Mouse (Mus musculus) bone marrow macrophage, adult 2 months (primary cell): Measurements from ENCODE around the gene Lztfl1. TPM values are rescaled to one million over a fixed set of nuclear protein-coding genes. Genes with fewer than 3 reads are reported as not detected.
"Not testable (repeated sequence)": the region's sequence is repeated elsewhere in the genome, so short reads cannot be mapped to it uniquely, and the experiment has no call there.

Experiments used
- H3K27ac ChIP-seq: 2 replicates; pipeline ENCODE4 v1.5.1; 2012; ENCODE audit warnings: low read depth, low read length; ENCODE audit not compliant: insufficient read depth
- H3K4me1 ChIP-seq: 2 replicates; pipeline ENCODE4 v1.6.1; 2012; ENCODE audit warnings: low read length; ENCODE audit not compliant: control insufficient read depth, insufficient read depth
- H3K4me3 ChIP-seq: 2 replicates; pipeline ENCODE4 v1.5.1; 2012; ENCODE audit warnings: mild to moderate bottlenecking, low read length, moderate library complexity; ENCODE audit not compliant: insufficient read depth
- CTCF ChIP-seq: IDR thresholded peaks from 2 replicates; pipeline ENCODE4 v1.5.1; 2012; ENCODE audit warnings: low read depth, mild to moderate bottlenecking, low read length, moderate library complexity
- POLR2A ChIP-seq: IDR thresholded peaks from 2 replicates; pipeline ENCODE4 v1.6.1; 2012; ENCODE audit warnings: mild to moderate bottlenecking, low read depth, low read length, borderline replicate concordance
- polyA plus RNA-seq: library from polyadenylated mRNA; stranded (reverse); fragments of >200 nt; gene quantifications from 2 replicates; pipeline ENCODE4 v1.2.4, GENCODE M21; 2012; ENCODE audit not compliant: missing spikeins, insufficient read depth, insufficient read length

Gene Lztfl1
- polyA plus RNA-seq, 1 experiment, result 34.7 TPM

DNA sequence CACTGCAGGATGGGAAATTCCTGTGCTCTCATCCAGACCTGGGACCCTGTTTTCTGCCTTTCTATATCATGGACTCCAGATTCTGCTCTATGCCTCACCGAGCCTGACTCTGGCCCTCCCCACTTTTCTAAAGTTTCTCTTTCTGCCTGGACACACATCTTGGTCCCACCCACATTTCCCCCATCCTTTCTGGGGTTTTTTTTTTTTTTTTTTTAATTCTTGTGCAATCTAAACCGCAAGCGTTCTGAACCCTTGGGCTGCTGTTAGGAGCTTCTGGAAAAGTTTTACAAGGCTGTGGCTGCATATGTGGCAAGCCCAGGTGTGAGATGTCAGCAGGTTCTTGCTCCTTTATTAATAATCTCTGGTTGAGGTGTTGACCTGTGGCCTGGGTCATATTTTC, 33.8 kb downstream of the Lztfl1 start:
- no peak overlapping the region for H3K4me3 ChIP-seq
- H3K27ac ChIP-seq, result no peak overlapping the region
- TF ChIP-seq CTCF (no peak), POLR2A (no peak)
- H3K4me1 ChIP-seq, result peaks cover 20% of the 10 kb centered on the region

DNA sequence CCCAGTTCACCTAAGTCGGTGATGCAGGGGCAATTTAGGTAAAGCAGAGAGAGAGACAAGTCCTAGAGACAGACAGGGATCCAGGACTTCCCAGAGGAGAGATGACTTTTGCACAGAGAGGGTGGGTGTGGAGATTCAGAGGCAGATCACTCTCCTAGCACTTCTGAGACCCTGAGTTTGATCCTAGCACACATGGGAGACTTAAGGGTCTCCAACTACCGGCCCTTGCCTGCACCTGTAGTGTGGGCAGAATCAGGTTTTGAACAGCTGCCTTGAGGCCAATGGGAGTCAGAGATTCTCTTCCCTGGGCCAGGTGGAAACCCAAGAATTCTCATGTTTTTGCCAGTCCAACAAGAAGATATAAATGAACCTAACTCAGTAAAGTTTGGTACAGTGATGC, 38.3 kb downstream of the Lztfl1 start:
- TF ChIP-seq CTCF (no peak), POLR2A (no peak)
- H3K4me3 ChIP-seq, result no peak overlapping the region
- H3K4me1 ChIP-seq, result peaks cover 19% of the 10 kb centered on the region
- H3K27ac ChIP-seq, result no peak overlapping the region

DNA sequence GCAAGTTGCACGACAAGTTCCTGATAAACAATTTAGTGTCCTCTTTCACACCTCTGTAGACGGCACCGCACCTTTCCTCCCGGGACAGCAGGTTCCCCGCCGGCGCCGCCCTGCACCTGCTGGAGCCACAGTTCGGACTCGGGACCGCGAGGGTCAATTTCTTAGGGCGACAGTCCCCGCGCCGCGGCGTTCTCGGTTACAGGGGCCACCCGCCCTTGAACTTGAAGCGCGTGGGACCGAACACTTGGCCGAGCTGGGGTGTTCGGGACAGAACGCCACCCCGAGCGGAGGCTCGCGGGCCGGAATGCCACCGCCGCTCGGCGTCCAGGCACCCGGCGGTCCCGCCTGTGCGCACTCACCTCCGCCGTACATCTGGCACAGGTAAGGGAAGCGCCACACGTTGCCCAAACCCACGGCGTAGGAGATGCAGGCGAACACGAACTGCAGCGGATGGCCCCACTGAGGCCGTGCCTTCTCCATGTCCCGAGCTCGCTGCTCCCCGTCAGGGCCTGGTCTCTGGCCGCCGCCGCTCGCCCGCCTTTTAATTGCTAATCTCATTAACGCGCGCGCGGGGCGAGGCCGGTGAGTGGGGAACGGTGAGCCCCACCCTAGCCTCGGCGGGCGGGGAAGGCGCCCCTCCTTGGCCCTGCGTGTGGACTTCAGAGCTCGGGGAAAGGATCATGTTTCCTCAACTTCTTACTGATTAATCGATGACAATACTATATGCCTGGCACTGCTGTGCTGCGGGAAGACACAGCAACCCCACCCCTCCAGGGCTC, 39.0 kb downstream of the Lztfl1 start, which contains the start of the genes Ccr9 and Slc6a20a:
Gene Ccr9 (plus strand): TSS at position 113 of the 779 bp plus-strand sequence.
Gene Slc6a20a (minus strand): TSS at position 559 of the 779 bp plus-strand sequence.
- no peak for TF ChIP-seq CTCF
- no peak for TF ChIP-seq POLR2A
- no peak within 1 kb of the TSS for H3K27ac ChIP-seq
- H3K4me1 ChIP-seq, result peaks cover 14% of the 10 kb centered on the region
- peak within 1 kb of the TSS; percentile 58 for H3K4me3 ChIP-seq

DNA sequence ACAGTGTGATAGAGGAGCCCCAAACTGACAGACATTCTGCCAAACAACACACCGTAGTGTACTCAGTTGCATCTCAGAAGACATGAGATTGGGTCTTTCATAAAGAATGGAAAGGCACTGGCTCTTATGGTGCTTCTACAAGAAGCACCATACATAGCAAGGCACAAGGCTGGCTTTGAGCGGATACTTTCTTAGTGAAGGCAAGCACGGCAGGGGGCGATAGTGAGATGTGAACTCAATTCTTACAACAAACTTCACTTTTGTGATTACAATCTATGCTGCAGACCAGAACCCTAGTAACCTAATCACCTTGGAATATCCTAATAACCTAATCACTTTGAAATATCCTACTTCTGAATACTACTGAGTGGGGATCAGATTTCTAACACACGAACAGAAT, 51.9 kb downstream of the Lztfl1 start:
- H3K27ac ChIP-seq, result no peak overlapping the region
- H3K4me3 ChIP-seq, result no peak overlapping the region
- no peak for TF ChIP-seq POLR2A
- TF ChIP-seq CTCF, result no peak
- no peaks in the 10 kb centered on the region for H3K4me1 ChIP-seq

DNA sequence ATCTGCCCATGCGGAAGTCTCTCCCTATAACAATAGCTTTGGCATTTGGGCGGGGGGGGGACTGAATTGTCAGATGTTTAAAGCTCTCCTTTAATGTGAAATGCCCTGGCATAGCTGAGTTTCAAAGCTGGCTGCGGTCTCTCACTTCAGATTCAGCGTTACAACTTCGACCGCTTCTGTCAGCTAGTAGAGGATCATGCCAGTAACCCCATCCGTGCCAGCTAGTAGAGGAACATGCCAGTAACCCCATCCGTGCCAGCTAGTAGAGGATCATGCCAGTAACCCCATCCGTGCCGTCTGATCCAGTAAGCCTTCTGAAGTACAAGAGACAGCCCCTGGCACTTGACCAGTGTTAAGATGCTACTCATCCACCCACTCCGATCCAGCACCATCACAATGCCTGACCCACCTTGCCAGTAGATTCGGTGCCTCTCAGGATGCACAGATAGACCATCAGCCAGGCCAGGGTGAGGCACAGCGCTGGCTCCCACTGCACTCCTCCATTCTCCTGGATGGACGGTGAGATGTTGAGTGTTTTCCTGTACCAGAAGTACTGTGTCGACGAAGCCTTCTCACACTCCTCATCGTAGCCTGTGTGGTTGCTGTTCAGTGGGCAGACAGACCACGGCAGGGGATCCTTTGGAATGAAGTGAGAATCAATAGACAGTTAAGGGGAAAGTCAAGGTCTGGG, 57.4 kb downstream of the Lztfl1 start:
- not testable (repeated sequence) for H3K4me1 ChIP-seq, H3K4me3 ChIP-seq, H3K27ac ChIP-seq

DNA sequence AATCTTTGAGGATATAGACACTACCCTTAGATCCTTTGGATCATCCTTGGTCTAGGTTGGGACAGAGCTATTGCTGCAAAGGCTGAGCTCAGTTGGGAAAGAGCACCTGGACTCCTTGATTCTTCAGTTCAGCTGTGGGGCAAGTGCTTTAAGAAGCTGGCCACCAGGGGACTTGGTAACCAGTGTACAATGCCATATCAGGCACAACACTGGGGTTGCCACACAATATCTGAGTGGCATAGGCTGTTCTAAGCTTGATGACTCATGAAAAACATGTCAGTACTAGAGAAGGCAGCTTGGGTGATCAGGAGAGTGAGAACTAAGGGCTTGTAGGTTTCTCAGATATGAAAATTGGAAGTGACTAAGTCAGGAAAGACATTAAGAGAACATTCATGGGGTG, 58.5 kb downstream of the Lztfl1 start:
- Histone ChIP-seq H3K4me1 (no peaks in the 10 kb centered on the region), H3K4me3 (no peak overlapping the region), H3K27ac (no peak overlapping the region)
- TF ChIP-seq CTCF (no peak), POLR2A (no peak)

DNA sequence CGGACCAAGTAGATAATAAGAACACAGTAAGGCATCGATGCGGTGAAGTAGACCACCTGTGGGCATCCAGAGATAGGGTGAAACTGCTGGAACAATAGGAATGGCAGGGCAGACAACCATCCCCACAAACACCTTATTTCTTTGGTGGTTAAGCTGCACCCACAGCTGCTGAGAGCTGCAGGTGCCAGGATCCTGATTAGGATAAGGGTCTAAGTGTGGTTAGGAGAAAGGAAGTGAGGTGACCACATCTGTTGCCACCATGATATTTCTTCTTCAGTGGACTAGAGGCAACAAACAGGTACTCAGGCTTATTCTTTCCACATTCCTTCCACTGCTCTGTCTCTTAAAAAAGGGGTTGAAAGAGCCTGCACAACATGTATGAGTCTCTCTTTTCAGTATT, 60.0 kb downstream of the Lztfl1 start:
- TF ChIP-seq CTCF (no peak), POLR2A (no peak)
- Histone ChIP-seq H3K4me3 (no peak overlapping the region), H3K27ac (no peak overlapping the region), H3K4me1 (no peaks in the 10 kb centered on the region)

DNA sequence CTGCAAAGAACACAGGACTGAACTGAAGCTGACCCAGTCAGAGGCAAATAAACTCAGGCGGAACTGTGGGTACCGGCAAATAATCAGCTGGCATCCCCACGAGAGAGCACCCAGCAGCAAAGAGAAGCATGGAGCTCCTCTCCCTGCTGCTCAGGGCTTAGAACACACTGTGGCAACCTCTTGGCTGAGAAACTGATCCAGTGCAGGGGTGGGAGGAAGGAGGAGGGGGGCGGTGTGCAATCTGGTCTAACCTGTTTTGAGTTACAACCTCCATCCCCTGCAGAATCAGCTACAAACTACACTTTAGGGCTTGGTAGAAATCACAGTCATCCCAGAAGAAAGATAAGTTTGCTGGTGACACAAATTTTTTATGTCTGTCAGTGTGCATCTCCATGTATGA, 66.1 kb downstream of the Lztfl1 start:
- Histone ChIP-seq H3K4me1 (no peaks in the 10 kb centered on the region), H3K27ac (no peak overlapping the region), H3K4me3 (no peak overlapping the region)
- no peak for TF ChIP-seq CTCF
- TF ChIP-seq POLR2A, result no peak

DNA sequence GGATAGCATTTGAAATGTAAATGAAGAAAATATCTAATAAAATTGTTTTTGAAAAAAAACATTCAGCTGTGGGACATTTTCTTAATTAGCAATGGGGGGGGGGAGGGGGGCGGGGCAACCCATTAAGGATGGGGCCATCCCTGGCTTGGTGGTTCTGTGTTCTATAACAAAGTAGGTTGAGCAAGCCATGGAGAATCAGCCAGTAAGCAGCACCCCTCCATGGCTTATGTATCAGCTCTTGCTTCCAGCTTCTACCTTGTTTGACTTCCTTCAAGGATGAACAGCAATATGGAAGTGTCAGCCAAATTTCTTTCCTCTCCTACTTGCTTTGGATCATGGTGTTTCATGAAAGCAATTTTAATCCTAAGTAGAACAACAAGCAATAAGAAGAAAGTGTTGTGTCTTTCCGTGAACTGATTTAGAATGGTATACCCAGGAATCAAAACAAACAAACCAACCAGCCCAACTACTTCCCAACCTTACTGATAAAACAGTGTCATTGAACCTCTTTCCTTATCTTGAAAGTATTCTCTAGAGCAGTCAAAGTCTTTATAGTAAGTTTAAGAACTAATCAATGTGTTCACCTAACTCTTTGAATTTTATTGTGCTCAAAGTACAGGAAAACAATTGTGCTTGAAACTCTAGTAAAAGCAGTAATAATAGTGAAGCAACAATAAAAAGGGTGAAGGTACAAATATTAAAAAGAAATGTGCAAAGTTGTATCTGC, 67.5 kb downstream of the Lztfl1 start:
- no peaks in the 10 kb centered on the region for H3K4me1 ChIP-seq
- TF ChIP-seq CTCF (no peak), POLR2A (no peak)
- H3K27ac ChIP-seq, result no peak overlapping the region
- H3K4me3 ChIP-seq, result no peak overlapping the region

Other genes starting within 250 kb of the Lztfl1 start
- gene Limd1, start 239.0 kb downstream of the Lztfl1 start, polyA plus RNA-seq, result 35.2 and 36.1 TPM in 2 replicates
- 34.8 and 37.9 TPM in 2 replicates for gene Sacm1l, start 187.9 kb downstream of the Lztfl1 start, polyA plus RNA-seq
- 0.12 TPM in 1 of 2 replicates, not detected in the other for gene Slc6a20b, start 85.1 kb downstream of the Lztfl1 start, polyA plus RNA-seq
- not detected in 2 replicates for gene Ccr9, start 39.3 kb downstream of the Lztfl1 start, polyA plus RNA-seq
- not detected in 2 replicates for gene Slc6a20a, start 38.8 kb downstream of the Lztfl1 start, polyA plus RNA-seq
- gene Cxcr6, start 88.8 kb upstream of the Lztfl1 start, polyA plus RNA-seq, result not detected in 2 replicates
- 15.0 and 16.2 TPM in 2 replicates for gene Fyco1, start 134.2 kb upstream of the Lztfl1 start, polyA plus RNA-seq
- gene Xcr1, start 144.3 kb upstream of the Lztfl1 start, polyA plus RNA-seq, result not detected in 2 replicates